Mouse (Mus musculus) neural tube, embryonic 13.5 days (tissue): Measurements from ENCODE around the gene Olfr328. TPM values are rescaled to one million over a fixed set of nuclear protein-coding genes. Genes with fewer than 3 reads are reported as not detected.

Experiments used
- ATAC-seq: fragments of 200-750 bp; cut with Nextera tagmentation; 2 replicates; pipeline ENCODE4 v1.8.0; 2017; ENCODE audit warnings: low read depth, mild to moderate bottlenecking, moderate TSS enrichment, moderate library complexity
- H3K27ac ChIP-seq: fragments of 300-500 bp; sonication (generic); replicated peaks from 2 replicates; pipeline ENCODE4 v1.5.1; 2015; ENCODE audit warnings: moderate library complexity, mild to moderate bottlenecking, inconsistent platforms
- H3K27me3 ChIP-seq: fragments of 300-500 bp; sonication (generic); 2 replicates; pipeline ENCODE4 v1.6.1; 2015; ENCODE audit warnings: mild to moderate bottlenecking, inconsistent platforms
- H3K36me3 ChIP-seq: fragments of 300-500 bp; sonication (generic); 2 replicates; pipeline ENCODE4 v1.6.1; 2015; ENCODE audit warnings: mild to moderate bottlenecking, inconsistent platforms
- H3K4me1 ChIP-seq: fragments of 300-500 bp; sonication (generic); replicated peaks from 2 replicates; pipeline ENCODE4 v1.6.1; 2015; ENCODE audit warnings: inconsistent platforms
- H3K4me2 ChIP-seq: fragments of 300-500 bp; sonication (generic); 2 replicates; pipeline ENCODE4 v1.6.1; 2015; ENCODE audit warnings: inconsistent platforms, mild to moderate bottlenecking, moderate library complexity
- H3K4me3 ChIP-seq: fragments of 300-500 bp; sonication (generic); 2 replicates; pipeline ENCODE4 v1.5.1; 2015; ENCODE audit warnings: mild to moderate bottlenecking, inconsistent platforms
- H3K9ac ChIP-seq: fragments of 300-500 bp; sonication (generic); 2 replicates; pipeline ENCODE4 v1.6.1; 2015; ENCODE audit warnings: moderate library complexity, mild to moderate bottlenecking, inconsistent platforms
- H3K9me3 ChIP-seq: fragments of 300-500 bp; sonication (generic); 2 replicates; pipeline ENCODE4 v1.6.1; 2016; ENCODE audit warnings: inconsistent platforms
- WGBS: fragments of 180-500 bp; shearing (Covaris S2); methylation state at CpG from one replicate; pipeline ENCODE4 v1.1.7; 2015; 5-methylcytosine and 5-hydroxymethylcytosine counted together
- polyA plus RNA-seq: library from polyadenylated mRNA; unstranded; fragments of >200 nt; fragmentation: Nextera tagmentation; extraction: Ambion mirVana; gene quantifications from 2 replicates; pipeline ENCODE4 v1.2.1, GENCODE M21; 2015

The Olfr328 gene
- not detected in 2 replicates for polyA plus RNA-seq

GRCm38 (mm10) chr11:58555536-58555935 is at the start of gene Olfr328:
Olfr328 (minus strand) TSS chr11:58555636.
- Histone ChIP-seq H3K9me3 (no peaks in the 10 kb centered on the region), H3K9ac (no peak within 1 kb of the TSS), H3K27ac (no peak within 1 kb of the TSS), H3K4me2 (no peak within 1 kb of the TSS), H3K4me3 (no peak within 1 kb of the TSS), H3K27me3 (no peaks in the 10 kb centered on the region), H3K4me1 (no peaks in the 10 kb centered on the region), H3K36me3 (no peaks in the 10 kb centered on the region)
- no peak for ATAC-seq
- WGBS = 94% methylated on average over 1 of the region's 1 CpGs

- Histone ChIP-seq H3K4me1 (no peaks in the 10 kb centered on the region), H3K4me3 (no peak overlapping the region), H3K4me2 (no peak overlapping the region), H3K9me3 (no peaks in the 10 kb centered on the region), H3K27ac (no peak overlapping the region), H3K27me3 (no peaks in the 10 kb centered on the region), H3K9ac (no peak overlapping the region), H3K36me3 (no peaks in the 10 kb centered on the region)
- ATAC-seq = no peak
- WGBS = 91% methylated on average over 3 of the region's 3 CpGs
Measured at GRCm38 (mm10) chr11:58605228-58605627, 49.8 kb upstream of the Olfr328 start.

GRCm38 (mm10) chr11:58604688-58605087 is 49.3 kb upstream of the Olfr328 start:
- 83% methylated on average over 2 of the region's 2 CpGs for WGBS
- no peaks in the 10 kb centered on the region for H3K9me3 ChIP-seq

GRCm38 (mm10) chr11:58602800-58603560 is 47.5 kb upstream of the Olfr328 start:
- no peak overlapping the region for H3K27ac ChIP-seq
- no peak overlapping the region for H3K4me2 ChIP-seq
- no peaks in the 10 kb centered on the region for H3K9me3 ChIP-seq
- H3K36me3 ChIP-seq = no peaks in the 10 kb centered on the region
- 83% methylated on average over 6 of the region's 6 CpGs for WGBS
- no peaks in the 10 kb centered on the region for H3K27me3 ChIP-seq
- ATAC-seq = no peak
- H3K4me3 ChIP-seq = no peak overlapping the region
- no peak overlapping the region for H3K9ac ChIP-seq
- no peaks in the 10 kb centered on the region for H3K4me1 ChIP-seq

More at GRCm38 (mm10) chr11:58604688-58605087, 49.3 kb upstream of the Olfr328 start:
- Histone ChIP-seq H3K27ac (no peak overlapping the region), H3K4me3 (no peak overlapping the region), H3K4me1 (no peaks in the 10 kb centered on the region), H3K27me3 (no peaks in the 10 kb centered on the region), H3K9ac (no peak overlapping the region), H3K4me2 (no peak overlapping the region), H3K36me3 (no peaks in the 10 kb centered on the region)
- ATAC-seq = no peak

- Histone ChIP-seq H3K9ac (no peak overlapping the region), H3K4me1 (no peaks in the 10 kb centered on the region), H3K4me3 (no peak overlapping the region), H3K27me3 (no peaks in the 10 kb centered on the region), H3K36me3 (no peaks in the 10 kb centered on the region), H3K4me2 (no peak overlapping the region), H3K27ac (no peak overlapping the region), H3K9me3 (no peaks in the 10 kb centered on the region)
- ATAC-seq = no peak
Measured at GRCm38 (mm10) chr11:58602062-58602461, 46.6 kb upstream of the Olfr328 start.

GRCm38 (mm10) chr11:58597837-58598236 is 42.4 kb upstream of the Olfr328 start:
- WGBS = 90% methylated on average over 13 of the region's 13 CpGs
- no peaks in the 10 kb centered on the region for H3K27me3 ChIP-seq
- H3K36me3 ChIP-seq = no peaks in the 10 kb centered on the region
- H3K9me3 ChIP-seq = no peaks in the 10 kb centered on the region
- no peak for ATAC-seq
- H3K4me3 ChIP-seq = no peak overlapping the region
- no peak overlapping the region for H3K4me2 ChIP-seq
- no peak overlapping the region for H3K9ac ChIP-seq
- H3K4me1 ChIP-seq = no peaks in the 10 kb centered on the region
- no peak overlapping the region for H3K27ac ChIP-seq

GRCm38 (mm10) chr11:58594814-58595213 is 39.4 kb upstream of the Olfr328 start, which contains the start of gene Olfr324:
Olfr324 (plus strand) TSS chr11:58595114.
- Histone ChIP-seq H3K36me3 (no peaks in the 10 kb centered on the region), H3K4me2 (no peak within 1 kb of the TSS), H3K9ac (no peak within 1 kb of the TSS), H3K27ac (no peak within 1 kb of the TSS), H3K4me1 (no peaks in the 10 kb centered on the region), H3K27me3 (no peaks in the 10 kb centered on the region), H3K9me3 (no peaks in the 10 kb centered on the region), H3K4me3 (no peak within 1 kb of the TSS)
- ATAC-seq = no peak
- WGBS = 83% methylated on average over 6 of the region's 6 CpGs

GRCm38 (mm10) chr11:58588620-58589250 is 33.3 kb upstream of the Olfr328 start:
- H3K4me2 ChIP-seq = no peak overlapping the region
- ATAC-seq = no peak
- no peaks in the 10 kb centered on the region for H3K27me3 ChIP-seq
- H3K4me3 ChIP-seq = no peak overlapping the region
- peaks cover 5% of the 10 kb centered on the region; the same call in 1 of the 2 replicates for H3K4me1 ChIP-seq
- 0 out of 2 replicates have a peak overlapping the region, but pooled peaks have one; percentile 5 for H3K27ac ChIP-seq
- WGBS = 37% methylated on average over 3 of the region's 3 CpGs
- H3K9ac ChIP-seq = no peak overlapping the region
- H3K36me3 ChIP-seq = no peaks in the 10 kb centered on the region
- no peaks in the 10 kb centered on the region for H3K9me3 ChIP-seq

GRCm38 (mm10) chr11:58587898-58588348 is 32.5 kb upstream of the Olfr328 start:
- Histone ChIP-seq H3K27me3 (no peaks in the 10 kb centered on the region), H3K4me2 (no peak overlapping the region), H3K4me3 (no peak overlapping the region), H3K27ac (no peak overlapping the region), H3K9ac (no peak overlapping the region), H3K4me1 (peaks cover 5% of the 10 kb centered on the region; the same call in 1 of the 2 replicates), H3K9me3 (no peaks in the 10 kb centered on the region), H3K36me3 (no peaks in the 10 kb centered on the region)
- 77% methylated on average over 7 of the region's 7 CpGs for WGBS
- no peak for ATAC-seq

GRCm38 (mm10) chr11:58578636-58579035 is 23.2 kb upstream of the Olfr328 start:
- Histone ChIP-seq H3K9me3 (no peaks in the 10 kb centered on the region), H3K4me2 (no peak overlapping the region), H3K9ac (no peak overlapping the region), H3K27ac (no peak overlapping the region), H3K4me3 (no peak overlapping the region), H3K36me3 (no peaks in the 10 kb centered on the region), H3K27me3 (no peaks in the 10 kb centered on the region), H3K4me1 (no peaks in the 10 kb centered on the region)
- WGBS = 82% methylated on average over 8 of the region's 8 CpGs
- ATAC-seq = no peak

GRCm38 (mm10) chr11:58577430-58577829 is 22.0 kb upstream of the Olfr328 start, which contains the start of gene Olfr325:
Olfr325 (plus strand) TSS chr11:58577730.
- ATAC-seq = no peak
- no peaks in the 10 kb centered on the region for H3K9me3 ChIP-seq
- H3K4me3 ChIP-seq = no peak within 1 kb of the TSS
- H3K4me2 ChIP-seq = no peak within 1 kb of the TSS
- no peaks in the 10 kb centered on the region for H3K4me1 ChIP-seq
- no peaks in the 10 kb centered on the region for H3K36me3 ChIP-seq
- H3K9ac ChIP-seq = no peak within 1 kb of the TSS
- H3K27me3 ChIP-seq = no peaks in the 10 kb centered on the region
- H3K27ac ChIP-seq = no peak within 1 kb of the TSS
- WGBS = 86% methylated on average over 1 of the region's 1 CpGs

GRCm38 (mm10) chr11:58570405-58570804 is 15.0 kb upstream of the Olfr328 start, which contains the start of gene Olfr224:
Olfr224 (minus strand) TSS chr11:58570553.
- H3K4me1 ChIP-seq = no peaks in the 10 kb centered on the region
- 70% methylated on average over 5 of the region's 5 CpGs for WGBS
- H3K27ac ChIP-seq = no peak within 1 kb of the TSS
- no peaks in the 10 kb centered on the region for H3K36me3 ChIP-seq
- no peak within 1 kb of the TSS for H3K4me3 ChIP-seq
- no peak within 1 kb of the TSS for H3K4me2 ChIP-seq
- H3K27me3 ChIP-seq = no peaks in the 10 kb centered on the region
- no peak for ATAC-seq
- H3K9me3 ChIP-seq = no peaks in the 10 kb centered on the region
- no peak within 1 kb of the TSS for H3K9ac ChIP-seq
